Mouse (Mus musculus): ENCODE measurements around the gene Map3k4. TPM values are rescaled to one million over a fixed set of nuclear protein-coding genes. Genes with fewer than 3 reads are reported as not detected.
A peak's percentile ranks its signal among the peaks of the same experiment; 100 is the strongest.

Gene Map3k4
- total and polyA plus RNA-seq, 2 experiments from 2014 or later: 36.2 to 52.2 TPM

- ATAC-seq: no peak
- Histone ChIP-seq H3K4me1 (ENCODE audit: insufficient read depth, low read length) (no peaks in the 10 kb centered on the region), H3K27me3 (ENCODE audit: insufficient read depth, low read length) (no peaks in the 10 kb centered on the region), H3K27ac (no peak overlapping the region), H3K36me3 (ENCODE audit: insufficient read depth, low read length) (no peaks in the 10 kb centered on the region), H3K4me2 (ENCODE audit: low read depth, low read length) (no peak overlapping the region), H3K9me3 (ENCODE audit: low read length) (no peaks in the 10 kb centered on the region), H3K4me3 (ENCODE audit: low read length) (no peak overlapping the region), H3K9ac (replicated peaks; ENCODE audit: low read length) (no peak overlapping the region)
- WGBS: 89% methylated on average over 1 of the region's 1 CpGs
- TF ChIP-seq CTCF (IDR thresholded peaks at IDR 0.05; ENCODE audit: low read depth): no peak
- no peak for DNase-seq (ENCODE audit: low spot score)
Observed at GRCm38 (mm10) chr17:12347462-12347861, 28.9 kb upstream of the Map3k4 start.

GRCm38 (mm10) chr17:12343702-12344376 is 25.2 kb upstream of the Map3k4 start:
- no peak overlapping the region for H3K4me2 ChIP-seq (ENCODE audit: low read depth, low read length)
- no peak overlapping the region for H3K4me3 ChIP-seq (ENCODE audit: low read length)
- no peak overlapping the region for H3K27ac ChIP-seq
- H3K27me3 ChIP-seq (ENCODE audit: insufficient read depth, low read length): no peaks in the 10 kb centered on the region
- H3K9me3 ChIP-seq (ENCODE audit: low read length): no peaks in the 10 kb centered on the region
- ATAC-seq: no peak
- 62% methylated on average over 9 of the region's 9 CpGs for WGBS
- H3K4me1 ChIP-seq (ENCODE audit: insufficient read depth, low read length): no peaks in the 10 kb centered on the region
- no peak overlapping the region for H3K9ac ChIP-seq (replicated peaks; ENCODE audit: low read length)
- no peak for TF ChIP-seq CTCF (IDR thresholded peaks at IDR 0.05; ENCODE audit: low read depth)
- H3K36me3 ChIP-seq (ENCODE audit: insufficient read depth, low read length): no peaks in the 10 kb centered on the region
- no peak for DNase-seq (ENCODE audit: low spot score)

- no peak overlapping the region for H3K4me3 ChIP-seq (ENCODE audit: low read length)
- no peaks in the 10 kb centered on the region for H3K27me3 ChIP-seq (ENCODE audit: insufficient read depth, low read length)
- no peak overlapping the region for H3K4me2 ChIP-seq (ENCODE audit: low read depth, low read length)
- H3K9ac ChIP-seq (replicated peaks; ENCODE audit: low read length): no peak overlapping the region
- no peak overlapping the region for H3K27ac ChIP-seq
- 68% methylated on average over 4 of the region's 4 CpGs for WGBS
- no peak for TF ChIP-seq CTCF (IDR thresholded peaks at IDR 0.05; ENCODE audit: low read depth)
- H3K9me3 ChIP-seq (ENCODE audit: low read length): no peaks in the 10 kb centered on the region
- H3K4me1 ChIP-seq (ENCODE audit: insufficient read depth, low read length): no peaks in the 10 kb centered on the region
- ATAC-seq: no peak
- H3K36me3 ChIP-seq (ENCODE audit: insufficient read depth, low read length): no peaks in the 10 kb centered on the region
- no peak for DNase-seq (ENCODE audit: low spot score)
Observed at GRCm38 (mm10) chr17:12337156-12337555, 18.6 kb upstream of the Map3k4 start.

GRCm38 (mm10) chr17:12336073-12336868 is 17.7 kb upstream of the Map3k4 start:
- Histone ChIP-seq H3K4me2 (ENCODE audit: low read depth, low read length) (no peak overlapping the region), H3K9me3 (ENCODE audit: low read length) (no peaks in the 10 kb centered on the region), H3K9ac (replicated peaks; ENCODE audit: low read length) (no peak overlapping the region), H3K4me1 (ENCODE audit: insufficient read depth, low read length) (no peaks in the 10 kb centered on the region), H3K4me3 (ENCODE audit: low read length) (no peak overlapping the region), H3K27ac (no peak overlapping the region), H3K36me3 (ENCODE audit: insufficient read depth, low read length) (no peaks in the 10 kb centered on the region), H3K27me3 (ENCODE audit: insufficient read depth, low read length) (no peaks in the 10 kb centered on the region)
- 83% methylated on average over 19 of the region's 19 CpGs for WGBS
- TF ChIP-seq CTCF (IDR thresholded peaks at IDR 0.05; ENCODE audit: low read depth): no peak
- ATAC-seq (no peak), DNase-seq (ENCODE audit: low spot score) (no peak)

GRCm38 (mm10) chr17:12335115-12335514 is 16.5 kb upstream of the Map3k4 start:
- H3K4me2 ChIP-seq (ENCODE audit: low read depth, low read length): no peak overlapping the region
- 60% methylated on average over 6 of the region's 6 CpGs for WGBS
- no peak for TF ChIP-seq CTCF (IDR thresholded peaks at IDR 0.05; ENCODE audit: low read depth)
- no peaks in the 10 kb centered on the region for H3K9me3 ChIP-seq (ENCODE audit: low read length)
- DNase-seq (ENCODE audit: low spot score) (no peak), ATAC-seq (no peak)
- no peak overlapping the region for H3K27ac ChIP-seq
- no peaks in the 10 kb centered on the region for H3K27me3 ChIP-seq (ENCODE audit: insufficient read depth, low read length)
- no peaks in the 10 kb centered on the region for H3K4me1 ChIP-seq (ENCODE audit: insufficient read depth, low read length)
- H3K4me3 ChIP-seq (ENCODE audit: low read length): no peak overlapping the region
- H3K36me3 ChIP-seq (ENCODE audit: insufficient read depth, low read length): no peaks in the 10 kb centered on the region
- no peak overlapping the region for H3K9ac ChIP-seq (replicated peaks; ENCODE audit: low read length)

- no peaks in the 10 kb centered on the region for H3K9me3 ChIP-seq (ENCODE audit: low read length)
- H3K4me1 ChIP-seq (ENCODE audit: insufficient read depth, low read length): peaks cover 6% of the 10 kb centered on the region
- ATAC-seq (peak; percentile 74), DNase-seq (ENCODE audit: low spot score) (peak; percentile 57)
- peaks cover 3% of the 10 kb centered on the region; the same call in 1 of the 2 replicates for H3K36me3 ChIP-seq (ENCODE audit: insufficient read depth, low read length)
- no peaks in the 10 kb centered on the region for H3K27me3 ChIP-seq (ENCODE audit: insufficient read depth, low read length)
- no peak overlapping the region for H3K27ac ChIP-seq
- WGBS: 26% methylated on average over 14 of the region's 14 CpGs
- no peak overlapping the region for H3K4me3 ChIP-seq (ENCODE audit: low read length)
- no peak overlapping the region for H3K9ac ChIP-seq (replicated peaks; ENCODE audit: low read length)
- peak overlapping the region; percentile 31; the same call in 1 of the 2 replicates for H3K4me2 ChIP-seq (ENCODE audit: low read depth, low read length)
- no peak for TF ChIP-seq CTCF (IDR thresholded peaks at IDR 0.05; ENCODE audit: low read depth)
Observed at GRCm38 (mm10) chr17:12327847-12328518, 9.4 kb upstream of the Map3k4 start.
